Mouse (Mus musculus) CD4-positive, CD25-positive, alpha-beta regulatory T cell (primary cell): ENCODE results near the gene Phf11d. TPM values are rescaled to one million over a fixed set of nuclear protein-coding genes. Genes with fewer than 3 reads are reported as not detected.

Experiments
- polyA plus RNA-seq: library from polyadenylated mRNA; unstranded; fragments of 100-300 nt; shearing (Covaris generic); gene quantifications from one replicate; pipeline ENCODE4 v1.2.1, GENCODE M21; 2017

Phf11d gene
- 13.6 TPM for polyA plus RNA-seq

DNA sequence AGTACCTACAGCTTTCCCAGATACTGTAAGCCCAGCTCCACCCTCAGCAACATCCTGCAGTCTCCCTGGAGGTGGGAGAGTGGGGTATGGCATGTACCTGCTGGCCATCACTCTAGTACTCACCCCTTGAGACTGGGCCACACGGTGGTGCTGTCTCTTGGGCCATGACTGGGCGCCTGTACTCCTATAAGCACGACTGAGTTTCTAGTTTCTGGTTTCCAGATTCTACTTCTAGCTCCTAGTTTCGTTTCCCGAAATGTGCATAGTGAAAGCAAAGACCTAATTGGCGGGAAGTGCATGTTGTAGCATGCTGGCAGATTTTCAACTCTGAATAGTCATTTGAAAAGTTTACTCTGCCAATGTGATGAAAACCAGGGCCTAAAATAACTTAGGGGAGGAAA is at the start of gene Phf11d:
Phf11d (minus strand) TSS at position 227 of the 401 bp plus-strand sequence.

DNA sequence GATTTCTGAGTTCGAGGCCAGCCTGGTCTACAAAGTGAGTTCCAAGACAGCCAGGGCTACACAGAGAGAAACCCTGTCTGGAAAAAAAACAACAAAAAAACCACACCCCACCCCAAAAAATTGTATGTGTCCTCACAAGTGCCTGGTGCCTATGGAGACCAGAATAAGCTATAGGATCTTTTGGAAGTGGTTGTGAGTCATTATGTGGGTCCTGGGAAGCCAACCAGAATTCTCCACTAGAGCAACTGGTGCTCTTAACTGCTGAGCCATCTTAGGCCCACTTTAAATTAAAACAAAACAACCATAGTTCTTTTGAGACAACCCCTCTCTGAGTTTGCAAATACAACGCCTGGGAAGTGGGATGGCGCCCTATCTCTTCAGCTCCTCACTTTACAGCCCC is 30.0 kb upstream of the Phf11d start, which contains the start of gene Phf11c:
Phf11c (minus strand) TSS at position 101 of the 400 bp plus-strand sequence.

DNA sequence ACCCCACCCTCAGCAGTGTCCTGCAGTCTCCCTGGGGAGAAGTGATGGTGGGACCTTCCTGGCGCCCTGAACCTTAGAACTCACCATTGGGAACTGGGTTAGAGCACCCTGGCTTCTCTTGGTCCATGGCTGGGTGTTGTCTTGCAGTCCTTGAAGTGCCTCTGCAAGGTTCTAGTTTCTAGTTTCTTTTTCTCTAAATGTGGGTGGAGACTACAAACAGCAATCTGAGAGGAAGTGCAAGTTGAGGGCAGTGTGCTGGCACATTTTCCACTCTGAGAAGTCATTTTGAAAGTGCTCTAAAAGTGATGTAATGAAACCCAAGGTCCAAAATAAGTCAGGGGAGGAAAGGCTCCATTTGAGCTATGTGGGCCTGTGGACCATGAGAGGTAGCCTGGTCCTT is 24.1 kb downstream of the Phf11d start, which contains the start of gene Phf11b:
Phf11b (minus strand) TSS at position 163 of the 400 bp plus-strand sequence.

Other genes starting within 250 kb of the Phf11d start
- not detected for gene 1700129C05Rik, start 222.6 kb downstream of the Phf11d start, polyA plus RNA-seq
- gene Gm5142, start 186.7 kb downstream of the Phf11d start, polyA plus RNA-seq: not detected
- 82.7 TPM for gene Rcbtb1, start 164.3 kb downstream of the Phf11d start, polyA plus RNA-seq
- 9.8 TPM for gene Gm6904, start 105.3 kb downstream of the Phf11d start, polyA plus RNA-seq
- 38.1 TPM for gene Phf11a, start 67.9 kb downstream of the Phf11d start, polyA plus RNA-seq
- 180 TPM for gene Phf11b, start 24.1 kb downstream of the Phf11d start, polyA plus RNA-seq
- gene Phf11c, start 29.9 kb upstream of the Phf11d start, polyA plus RNA-seq: 23.0 TPM
- gene Setdb2, start 75.4 kb upstream of the Phf11d start, polyA plus RNA-seq: 25.8 TPM
- gene Cab39l, start 75.5 kb upstream of the Phf11d start, polyA plus RNA-seq: 57.8 TPM
- 36.3 TPM for gene Cdadc1, start 232.5 kb upstream of the Phf11d start, polyA plus RNA-seq